Mouse (Mus musculus) cerebellum, postnatal 14 days (tissue): Measurements from ENCODE around the gene Kdm5c.
"Not testable (repeated sequence)": the region's sequence is repeated elsewhere in the genome, so short reads cannot be mapped to it uniquely, and the experiment has no call there.

Experiments used
- DNase-seq, 2 experiments: peaks; one replicate each; pipeline ENCODE4 v3.0.0; 2021; ENCODE audit warnings: mixed read lengths in 2 of 2

The Kdm5c gene

DNA sequence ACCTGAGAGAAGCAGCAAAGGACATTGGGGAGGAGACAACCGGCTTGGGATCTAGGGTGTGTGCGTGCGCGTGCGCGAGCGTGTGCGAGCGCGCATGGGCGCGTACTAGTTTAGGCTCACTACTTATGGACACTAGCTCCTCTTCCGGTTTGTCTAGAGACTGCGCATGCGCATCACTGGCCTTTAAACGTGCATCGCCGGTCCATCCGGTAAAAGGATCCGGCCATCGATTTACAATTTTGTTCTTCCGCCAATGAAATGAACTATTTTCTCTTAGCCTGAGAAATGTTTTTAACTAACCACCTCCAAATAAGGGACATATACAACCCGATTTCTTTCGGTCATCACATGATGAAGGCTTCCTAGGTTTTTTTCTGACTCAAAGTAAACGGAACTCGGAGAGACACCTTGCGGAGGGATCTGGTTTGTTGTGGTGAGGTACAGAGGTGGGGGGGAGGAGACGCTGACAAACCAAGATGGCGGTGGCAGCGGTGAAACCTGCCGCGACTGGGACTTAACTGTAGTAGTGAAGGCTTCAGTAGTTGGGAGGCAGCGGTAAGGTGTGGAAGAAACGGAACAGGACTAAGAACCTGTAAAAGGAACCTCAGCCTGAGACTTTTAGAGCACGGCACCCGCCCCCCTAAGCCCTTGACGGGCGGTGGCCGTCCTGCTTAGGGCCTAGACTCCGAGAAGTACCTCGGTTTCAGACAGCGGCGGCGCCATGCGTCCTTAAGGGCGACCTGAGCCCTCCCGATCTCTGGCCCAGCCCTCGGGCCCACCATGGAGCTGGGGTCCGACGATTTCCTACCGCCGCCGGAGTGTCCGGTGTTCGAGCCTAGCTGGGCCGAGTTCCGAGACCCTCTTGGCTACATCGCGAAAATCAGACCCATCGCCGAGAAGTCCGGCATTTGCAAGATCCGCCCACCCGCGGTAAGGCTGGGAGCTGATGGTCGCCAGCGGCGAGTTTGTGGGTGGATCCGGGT is at the start of gene Kdm5c:
Gene Kdm5c, plus strand, starts transcription at position 240 of the 983 bp plus-strand sequence.
- peak; percentile 94 to 99 for DNase-seq

DNA sequence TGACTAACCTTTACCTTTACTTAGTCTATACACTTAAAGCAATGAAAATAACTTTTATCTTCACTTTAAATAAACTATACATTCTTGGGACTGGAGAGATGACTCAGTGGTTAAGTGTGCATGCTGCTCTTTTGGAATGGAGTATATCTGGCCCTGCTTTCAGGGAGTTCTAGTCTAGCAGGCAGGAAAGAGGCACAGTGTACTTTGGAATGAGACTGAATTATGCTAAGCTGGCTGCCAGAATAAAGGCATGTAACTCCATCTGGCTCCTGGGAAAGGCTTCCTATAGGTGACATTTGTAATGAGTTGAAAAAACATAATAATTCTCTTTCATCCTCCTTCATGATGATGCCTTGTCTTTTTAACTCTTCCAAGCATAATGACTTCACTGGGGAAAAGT is 45.7 kb upstream of the Kdm5c start:
- no peak for DNase-seq

DNA sequence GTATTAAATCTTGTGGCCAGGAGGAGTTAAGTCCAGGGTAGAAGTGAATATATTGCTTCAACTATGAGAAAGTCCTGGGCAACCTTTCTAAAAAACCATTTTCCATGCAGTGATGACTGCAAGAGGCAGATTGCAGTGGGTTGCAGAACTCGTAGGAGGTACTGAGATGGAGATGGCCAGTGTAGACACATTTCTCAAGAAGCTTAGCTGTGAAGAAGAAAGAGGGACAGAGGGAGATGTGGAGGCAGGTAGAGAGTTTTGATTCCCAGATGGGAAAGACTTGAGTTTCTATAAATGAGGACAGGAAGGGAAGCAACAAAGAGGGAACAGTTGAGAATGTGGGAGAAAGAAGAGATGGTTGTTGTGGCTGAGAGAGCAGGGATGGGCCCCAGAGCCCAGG is 41.6 kb upstream of the Kdm5c start:
- DNase-seq, result no peak

DNA sequence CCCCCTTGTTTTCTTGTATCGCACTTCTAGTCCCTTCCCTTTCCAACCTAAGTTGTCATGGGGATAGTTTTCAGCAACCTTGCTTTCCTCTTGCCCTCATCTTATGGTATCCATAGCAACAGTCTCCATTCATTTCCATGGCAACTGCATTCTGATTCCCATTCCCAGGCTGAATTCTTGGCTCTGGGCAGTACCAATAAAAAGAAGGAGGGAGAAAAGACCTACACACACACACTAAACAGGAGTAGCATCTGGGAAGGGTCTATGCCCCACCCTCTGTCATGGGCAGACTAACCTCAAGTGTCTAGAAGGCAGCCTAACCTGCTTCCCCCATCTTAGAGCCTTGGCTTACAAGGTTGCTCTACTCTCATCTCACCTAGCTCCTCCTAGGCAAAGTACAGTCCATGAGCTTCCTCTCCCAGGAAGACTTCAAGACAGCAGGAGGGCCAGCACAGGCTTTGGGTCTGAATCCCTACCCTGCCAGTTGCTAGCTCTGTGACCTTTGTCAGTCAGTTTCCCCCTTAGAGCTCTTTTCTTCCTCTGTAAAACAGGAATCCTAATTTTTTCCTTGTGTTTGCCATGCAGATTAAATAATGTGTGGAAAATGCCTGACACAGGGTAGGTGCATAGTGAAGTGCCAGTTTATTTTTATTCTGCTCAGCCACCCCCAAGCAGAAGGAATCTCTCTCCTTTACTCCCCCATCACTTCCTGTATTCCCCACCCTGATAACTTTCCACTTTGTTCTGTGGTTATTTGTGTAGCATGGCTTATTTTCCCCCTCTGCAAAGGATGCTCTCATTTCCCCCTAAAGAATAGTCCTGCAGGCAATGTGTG is 34.8 kb upstream of the Kdm5c start:
- no peak for DNase-seq

DNA sequence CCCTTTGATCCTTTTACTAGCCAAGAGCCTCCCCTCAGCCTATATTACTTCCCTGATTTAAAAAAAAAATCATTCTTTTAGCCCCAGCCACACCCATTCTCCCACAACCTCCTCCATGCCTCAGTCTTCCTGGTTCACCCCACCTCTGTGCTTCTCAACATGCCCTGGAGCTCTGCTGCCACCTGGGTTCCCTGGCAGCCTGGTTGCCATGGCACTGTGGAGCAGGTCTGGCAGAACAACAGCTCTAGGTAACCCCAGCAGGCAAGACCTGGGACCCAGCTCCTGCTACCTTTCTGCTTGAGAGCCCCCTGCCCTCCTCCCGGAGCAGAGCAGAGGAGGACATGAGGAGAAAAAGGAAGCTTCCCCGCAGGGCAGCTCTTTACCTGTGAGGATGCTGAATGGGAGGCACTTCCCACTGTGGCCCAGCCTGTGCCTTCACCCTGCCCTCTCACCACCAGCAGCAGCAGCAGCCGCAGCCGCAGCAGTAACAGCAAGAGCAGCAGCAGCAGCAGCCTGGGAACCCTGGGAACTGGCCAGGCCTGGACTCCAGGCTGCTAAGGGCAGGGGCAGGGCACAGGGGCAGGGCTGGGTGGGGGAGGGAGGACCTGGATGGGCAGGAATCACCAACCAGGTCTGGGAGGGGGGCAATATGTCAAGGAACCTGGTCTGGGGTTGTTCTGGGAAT is 30.9 kb upstream of the Kdm5c start:
- peak in 1 of 2 experiments; percentile 40 for DNase-seq

DNA sequence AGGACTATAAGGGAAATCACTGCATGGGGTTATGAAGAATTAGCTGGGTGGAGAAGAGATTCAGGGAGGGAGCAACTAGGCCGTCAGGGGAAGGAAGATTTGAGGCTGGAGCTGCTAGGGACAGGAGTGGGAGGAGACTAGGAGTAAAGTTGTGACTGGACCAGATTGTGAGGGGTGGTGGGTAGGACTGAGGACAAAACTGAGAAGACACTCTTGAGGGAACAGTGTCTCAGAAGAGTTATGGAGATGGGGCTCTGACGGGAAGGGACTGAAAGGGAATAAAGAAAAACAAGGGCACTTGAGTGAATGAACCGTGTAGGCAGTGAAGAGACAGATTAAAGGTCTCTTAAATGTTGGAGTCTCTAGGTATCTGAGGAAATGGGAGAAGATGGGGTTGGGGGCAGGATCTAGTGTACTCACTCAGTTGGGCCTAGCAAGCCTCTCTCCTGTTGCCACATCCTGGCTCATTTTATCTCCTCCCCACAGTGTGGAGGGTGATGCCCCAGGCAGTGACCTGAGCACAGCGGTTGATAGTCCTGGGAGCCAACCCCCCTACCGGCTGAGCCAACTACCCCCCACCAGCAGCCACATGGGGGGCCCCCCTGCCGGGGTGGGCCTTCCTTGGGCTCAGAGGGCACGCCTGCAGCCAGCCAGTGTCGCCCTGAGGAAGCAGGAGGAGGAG is 30.3 kb upstream of the Kdm5c start:
- DNase-seq, result no peak

DNA sequence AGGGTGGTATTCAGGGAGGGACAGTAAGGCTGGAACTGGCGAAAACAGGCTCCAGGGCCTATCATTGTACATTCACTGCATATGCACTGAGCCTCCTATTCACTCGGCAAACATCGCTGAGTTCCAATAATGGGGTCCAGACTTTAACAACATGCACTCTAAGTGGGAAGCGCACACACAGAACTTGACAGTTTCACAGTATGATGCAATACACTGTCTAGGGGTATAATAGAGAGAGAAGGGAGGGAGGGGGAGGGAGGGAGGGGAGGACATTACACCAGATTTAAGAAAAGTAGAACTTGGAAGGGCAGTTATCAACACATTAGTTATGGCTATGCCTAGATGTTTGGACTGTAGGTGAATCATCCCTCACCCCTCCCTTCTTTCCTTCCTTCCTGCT is 29.6 kb upstream of the Kdm5c start:
- no peak for DNase-seq

DNA sequence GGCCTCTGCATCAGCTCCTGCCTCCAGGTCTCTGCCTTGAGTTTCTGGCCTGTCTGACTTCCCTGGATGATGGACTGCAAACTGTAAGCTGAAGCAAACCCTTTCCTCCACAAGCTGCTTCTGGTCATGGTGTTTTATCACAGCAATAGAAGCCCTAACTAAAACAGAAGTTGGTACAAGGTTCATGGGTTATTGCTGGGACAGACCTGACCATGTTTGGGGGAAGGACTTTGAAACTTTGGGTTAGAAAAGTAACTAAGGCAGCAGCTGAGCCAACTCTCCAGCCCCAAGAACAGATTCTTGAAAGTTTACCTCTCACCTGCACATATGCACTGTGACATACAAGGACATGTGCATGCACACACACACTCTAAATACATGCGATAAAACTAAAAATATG is 27.3 kb upstream of the Kdm5c start:
- DNase-seq, result no peak

DNA sequence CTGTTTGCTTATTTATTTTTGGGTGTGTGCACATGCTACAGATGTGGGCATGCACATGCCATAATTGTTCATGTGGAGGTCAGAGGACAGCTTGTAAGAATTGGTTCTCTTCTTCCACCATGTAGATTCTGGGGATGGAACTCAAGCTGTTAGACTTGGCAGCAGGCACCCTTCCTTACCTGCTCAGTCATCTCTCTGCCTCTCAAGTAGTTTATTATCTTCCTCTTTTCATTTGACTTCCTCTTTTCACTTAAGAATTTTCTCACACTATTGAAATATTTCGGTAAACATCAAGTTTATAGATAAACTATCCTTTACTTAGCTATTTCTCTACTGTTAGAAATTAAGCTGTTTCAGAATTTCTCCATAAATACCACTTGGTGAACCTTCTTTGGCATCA is 18.1 kb upstream of the Kdm5c start:
- no peak for DNase-seq

DNA sequence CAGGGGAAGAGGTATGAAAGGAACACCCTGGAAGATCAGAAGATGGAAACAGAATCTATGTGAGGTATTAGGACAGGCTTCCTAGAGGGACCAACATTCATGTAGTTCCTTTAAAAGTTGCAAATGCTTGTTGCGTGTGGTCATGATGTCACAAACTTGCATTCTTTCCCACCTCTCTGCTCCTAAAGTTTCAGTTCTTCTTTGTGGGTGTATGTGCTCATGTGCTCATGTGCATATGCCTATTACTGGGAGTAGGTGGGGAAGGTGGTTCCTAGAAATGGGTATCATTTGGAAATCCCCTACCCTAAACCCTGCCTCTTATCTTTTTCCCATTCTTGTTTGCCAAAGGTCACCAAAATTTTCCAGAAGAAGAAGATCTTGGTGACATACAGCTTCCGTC is 14.3 kb upstream of the Kdm5c start:
- no peak for DNase-seq

DNA sequence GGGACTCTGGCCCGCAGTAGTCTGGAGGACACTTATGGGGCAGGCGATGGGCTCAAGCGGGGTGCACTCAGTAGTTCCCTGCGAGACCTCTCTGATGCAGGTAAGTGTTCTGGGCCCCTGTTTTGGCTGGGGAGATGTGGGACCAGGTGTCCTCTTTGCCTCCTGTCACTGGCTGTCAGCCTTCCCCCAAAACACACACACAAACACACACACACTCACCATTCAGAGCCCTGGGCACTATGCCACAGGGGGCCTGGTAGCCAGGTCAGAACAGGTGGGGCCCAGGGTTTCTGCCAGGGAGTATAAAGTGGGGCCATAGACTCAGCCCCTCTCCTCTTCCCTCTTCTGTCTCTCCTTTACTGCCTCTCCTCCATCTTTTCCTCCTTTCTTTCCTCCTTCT is 11.1 kb upstream of the Kdm5c start:
- DNase-seq, result peak in 1 of 2 experiments; percentile 59

DNA sequence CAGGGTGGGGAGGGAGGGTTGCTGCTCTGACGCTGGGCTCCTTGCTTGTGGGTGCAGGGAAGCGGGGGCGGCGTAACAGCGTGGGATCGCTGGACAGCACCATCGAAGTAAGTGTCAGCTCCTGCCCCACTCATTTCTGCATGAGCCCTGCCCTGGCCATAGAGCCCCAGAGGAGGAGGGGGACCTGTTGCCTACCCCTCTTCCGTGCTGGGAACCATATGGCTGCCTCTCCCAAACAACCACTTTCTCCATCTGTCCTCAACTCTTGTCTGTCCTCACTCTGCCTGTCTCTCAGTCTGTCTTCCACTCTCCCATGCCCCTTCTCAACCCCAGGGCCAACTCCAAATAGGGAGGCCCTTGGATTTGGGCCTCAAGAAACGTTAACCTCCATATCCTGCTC is 10.6 kb upstream of the Kdm5c start:
- DNase-seq, result peak in 1 of 2 experiments; percentile 18

DNA sequence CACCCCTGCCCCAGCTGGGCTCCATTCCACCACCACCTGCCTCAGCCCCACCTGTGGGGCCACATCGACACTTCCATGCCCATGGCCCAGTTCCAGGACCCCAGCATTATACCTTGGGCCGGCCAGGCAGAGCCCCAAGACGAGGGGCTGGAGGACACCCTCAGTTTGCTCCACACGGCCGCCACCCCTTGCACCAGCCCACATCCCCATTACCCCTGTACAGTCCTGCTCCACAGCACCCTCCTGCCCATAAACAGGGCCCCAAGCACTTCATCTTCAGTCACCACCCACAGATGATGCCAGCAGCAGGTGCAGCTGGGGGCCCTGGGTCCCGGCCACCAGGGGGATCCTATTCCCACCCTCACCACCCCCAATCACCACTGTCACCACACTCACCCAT is 9.5 kb upstream of the Kdm5c start:
- no peak for DNase-seq

DNA sequence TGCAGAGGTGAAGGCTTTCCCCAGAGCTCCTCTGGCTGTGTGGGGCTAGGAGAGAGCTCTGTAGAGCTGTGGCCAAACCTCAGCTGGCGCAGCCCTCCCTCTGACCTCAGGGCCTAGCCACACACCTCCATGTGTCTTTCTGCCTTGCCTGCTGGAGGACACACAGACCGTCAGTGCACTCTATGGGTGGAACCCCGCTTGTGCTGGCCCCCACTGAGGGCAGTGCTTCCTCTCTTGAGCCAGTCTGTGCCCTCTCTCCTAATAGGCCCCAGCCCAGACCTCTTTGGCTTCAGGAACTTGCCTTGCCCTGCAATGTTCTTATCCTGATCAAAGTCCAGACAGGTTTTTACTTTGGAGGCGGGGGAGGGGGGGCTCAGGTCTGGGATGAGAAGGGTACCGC is 8.5 kb upstream of the Kdm5c start:
- DNase-seq, result no peak

DNA sequence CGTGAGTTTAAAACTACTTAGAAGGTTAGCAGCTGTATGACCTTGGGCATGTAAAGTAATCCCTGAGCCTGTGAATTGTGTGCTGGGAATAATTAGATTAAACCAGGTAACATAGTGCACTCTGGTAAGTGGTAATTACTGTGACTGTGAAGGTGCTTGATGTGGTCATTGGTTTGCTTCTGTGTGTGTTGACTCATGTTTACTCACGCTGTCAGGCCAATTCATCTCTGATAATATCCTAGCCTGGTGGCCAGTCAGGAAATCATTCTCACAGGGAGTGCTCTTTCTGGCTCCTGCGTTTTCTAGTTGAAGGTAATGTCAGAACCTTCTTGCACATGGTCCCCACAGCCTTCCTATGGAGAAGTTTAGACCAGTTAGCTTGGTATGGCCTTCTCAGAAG is 1.3 kb downstream of the Kdm5c start:
- no peak for DNase-seq

DNA sequence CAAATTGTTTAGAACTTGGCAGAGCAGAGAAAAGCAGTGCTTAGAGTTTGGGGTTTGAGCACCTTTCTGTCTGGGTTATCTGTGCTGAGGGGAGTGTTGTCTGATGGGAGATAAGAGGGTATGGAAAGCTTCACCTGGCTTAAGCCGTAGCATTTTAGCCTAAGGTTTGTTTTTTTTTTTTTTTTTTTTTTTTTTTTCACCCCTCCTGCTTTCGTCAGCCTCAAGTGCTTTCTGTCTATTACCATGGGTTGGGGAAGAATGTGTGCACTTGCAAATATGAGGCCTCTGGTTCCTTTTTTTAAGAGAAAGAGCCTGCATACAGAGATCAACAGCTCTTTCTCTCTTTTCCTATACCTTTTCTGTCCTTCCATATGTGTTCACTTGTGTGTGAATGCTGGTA is 2.9 kb downstream of the Kdm5c start:
- DNase-seq, result no peak

DNA sequence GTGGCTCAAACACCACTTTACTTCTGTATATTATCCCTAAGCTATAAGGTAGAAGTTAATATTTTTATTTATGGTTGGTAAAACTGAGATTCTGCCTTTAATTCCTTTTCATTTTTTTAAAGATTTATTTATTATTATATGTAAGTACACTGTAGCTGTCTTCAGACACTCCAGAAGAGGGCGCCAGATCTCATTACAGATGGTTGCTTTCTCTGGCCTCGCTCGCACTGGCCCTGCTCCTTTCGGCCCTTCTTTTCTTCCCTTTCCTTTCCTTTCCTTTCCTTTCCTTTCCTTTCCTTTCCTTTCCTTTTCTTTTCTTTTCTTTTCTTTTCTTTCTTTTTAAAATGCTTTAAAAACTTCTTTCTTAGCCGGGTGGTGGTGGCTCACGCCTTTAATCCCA is 10.3 kb downstream of the Kdm5c start:
- peak in 1 of 2 experiments; percentile 24 for DNase-seq

DNA sequence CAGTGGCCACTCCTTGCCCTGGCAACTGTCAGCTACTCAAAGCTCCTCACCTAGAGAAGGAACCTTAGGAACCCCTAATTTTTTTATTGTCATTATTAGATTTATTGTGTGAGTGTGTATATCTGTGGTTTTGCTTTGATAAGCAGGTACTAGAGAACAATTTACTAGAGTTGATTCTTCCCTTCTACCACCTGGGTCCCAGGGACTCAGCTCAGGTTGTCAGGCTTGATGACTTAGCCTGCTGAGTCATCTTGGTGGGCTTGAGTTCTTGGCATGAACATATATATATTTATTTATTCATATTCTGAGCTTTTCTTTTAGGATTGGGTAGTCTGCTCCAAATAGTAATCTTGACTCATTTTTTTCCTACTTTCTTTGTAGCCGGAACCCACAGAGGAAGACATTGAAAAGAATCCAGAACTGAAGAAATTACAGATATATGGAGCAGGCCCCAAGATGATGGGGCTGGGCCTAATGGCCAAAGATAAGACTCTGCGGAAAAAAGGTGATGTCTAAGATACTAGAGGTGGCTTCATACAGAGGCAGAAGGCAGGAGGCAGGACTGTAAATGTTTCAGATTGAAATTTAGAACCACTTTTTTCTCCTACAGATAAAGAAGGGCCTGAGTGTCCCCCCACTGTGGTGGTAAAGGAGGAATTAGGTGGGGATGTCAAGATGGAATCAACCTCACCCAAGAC is 11.8 kb downstream of the Kdm5c start:
- no peak for DNase-seq

DNA sequence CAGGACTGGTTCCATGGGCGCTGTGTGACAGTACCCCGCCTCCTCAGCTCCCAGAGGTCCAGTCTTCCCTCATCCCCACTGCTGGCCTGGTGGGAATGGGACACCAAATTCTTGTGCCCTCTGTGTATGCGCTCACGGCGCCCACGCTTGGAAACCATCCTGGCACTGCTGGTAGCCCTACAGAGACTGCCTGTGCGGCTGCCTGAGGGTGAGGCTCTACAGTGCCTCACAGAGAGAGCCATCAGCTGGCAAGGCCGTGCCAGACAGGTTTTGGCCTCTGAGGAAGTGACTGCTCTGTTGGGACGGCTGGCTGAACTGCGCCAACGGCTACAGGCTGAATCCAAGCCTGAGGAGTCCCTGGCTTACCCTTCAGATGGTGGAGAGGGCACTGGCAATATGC is 38.4 kb downstream of the Kdm5c start:
- DNase-seq, result no peak

DNA sequence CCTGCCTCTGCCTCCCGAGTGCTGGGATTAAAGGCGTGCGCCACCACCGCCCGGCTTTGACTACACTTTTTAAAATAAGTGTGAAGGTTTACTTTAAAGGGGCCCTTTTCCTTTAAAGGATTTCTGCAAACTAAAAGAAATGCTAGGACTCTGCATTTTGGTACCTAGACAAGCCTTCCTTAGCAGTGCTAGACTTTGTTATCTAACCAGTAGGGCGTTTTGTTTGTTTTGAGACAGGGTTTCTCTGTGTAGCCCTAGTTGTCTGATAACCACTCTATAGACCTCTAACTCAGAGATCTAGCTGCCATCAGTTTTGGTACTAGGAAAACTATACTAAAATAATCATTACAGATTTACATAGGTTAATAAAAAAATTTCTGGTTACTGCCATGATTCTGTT is 46.6 kb downstream of the Kdm5c start:
- DNase-seq, result no peak

DNA sequence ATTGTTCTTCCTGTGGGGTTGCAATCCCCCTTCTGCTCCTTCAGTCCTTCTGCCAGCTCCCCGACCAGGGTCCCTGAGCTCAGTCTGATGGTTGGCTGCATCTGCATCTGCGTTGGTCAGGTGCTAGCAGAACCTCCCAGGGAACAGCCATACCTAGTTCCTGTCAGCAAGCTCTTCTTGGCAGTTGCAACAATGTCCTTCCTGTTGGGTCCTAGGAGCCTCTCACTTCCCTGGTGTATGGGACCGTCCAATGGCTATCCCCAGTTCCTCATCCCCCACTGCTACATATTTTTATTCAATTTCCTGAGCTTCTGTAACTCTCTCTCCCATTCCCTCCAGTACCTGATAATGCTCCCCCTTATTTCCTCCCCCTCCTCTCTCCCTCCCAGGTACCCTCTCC is 51.9 kb downstream of the Kdm5c start:
- no peak for DNase-seq

DNA sequence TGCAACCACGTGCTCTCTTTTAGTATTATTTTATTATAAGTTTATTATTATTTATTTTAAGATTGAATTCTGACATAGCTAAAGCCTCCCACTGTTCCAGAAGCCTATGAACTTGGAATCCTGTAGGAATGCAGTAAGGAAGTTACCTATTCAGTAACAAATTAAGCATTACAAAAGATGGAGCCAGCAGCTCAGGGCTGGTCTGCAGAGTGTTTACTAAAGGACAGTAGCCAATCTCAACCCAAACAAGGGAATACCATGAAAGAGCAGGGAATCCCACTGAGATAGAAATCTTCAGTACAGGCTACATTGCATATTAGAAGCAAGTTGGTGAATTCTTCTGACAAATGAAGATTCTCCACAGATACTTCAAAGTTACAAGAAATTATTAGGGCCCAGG is 54.2 kb downstream of the Kdm5c start:
- not testable (repeated sequence) for DNase-seq
